Mouse (Mus musculus) adrenal gland, adult 8-10 months (tissue): ENCODE measurements around the gene Zfp639. TPM values are rescaled to one million over a fixed set of nuclear protein-coding genes. Genes with fewer than 3 reads are reported as not detected.
A peak's percentile ranks its signal among the peaks of the same experiment; 100 is the strongest.

ENCODE experiments used
- DNase-seq: peaks from one replicate; pipeline ENCODE4 v3.0.0; 2022
- total RNA-seq, 4 experiments: library from RNA; stranded (reverse); gene quantifications; 2 replicates each; pipeline ENCODE4 v1.2.4; 2022

Gene Zfp639
- total RNA-seq, 4 experiments from 2014 or later = 30.3 to 51.2 (median 37.4) TPM

GRCm38 (mm10) chr3:32506366-32507225, 3.5 kb upstream of the Zfp639 start:
- DNase-seq = no peak

- peak; percentile 54 for DNase-seq
Observed at GRCm38 (mm10) chr3:32508666-32509324, 1.3 kb upstream of the Zfp639 start.

DNA sequence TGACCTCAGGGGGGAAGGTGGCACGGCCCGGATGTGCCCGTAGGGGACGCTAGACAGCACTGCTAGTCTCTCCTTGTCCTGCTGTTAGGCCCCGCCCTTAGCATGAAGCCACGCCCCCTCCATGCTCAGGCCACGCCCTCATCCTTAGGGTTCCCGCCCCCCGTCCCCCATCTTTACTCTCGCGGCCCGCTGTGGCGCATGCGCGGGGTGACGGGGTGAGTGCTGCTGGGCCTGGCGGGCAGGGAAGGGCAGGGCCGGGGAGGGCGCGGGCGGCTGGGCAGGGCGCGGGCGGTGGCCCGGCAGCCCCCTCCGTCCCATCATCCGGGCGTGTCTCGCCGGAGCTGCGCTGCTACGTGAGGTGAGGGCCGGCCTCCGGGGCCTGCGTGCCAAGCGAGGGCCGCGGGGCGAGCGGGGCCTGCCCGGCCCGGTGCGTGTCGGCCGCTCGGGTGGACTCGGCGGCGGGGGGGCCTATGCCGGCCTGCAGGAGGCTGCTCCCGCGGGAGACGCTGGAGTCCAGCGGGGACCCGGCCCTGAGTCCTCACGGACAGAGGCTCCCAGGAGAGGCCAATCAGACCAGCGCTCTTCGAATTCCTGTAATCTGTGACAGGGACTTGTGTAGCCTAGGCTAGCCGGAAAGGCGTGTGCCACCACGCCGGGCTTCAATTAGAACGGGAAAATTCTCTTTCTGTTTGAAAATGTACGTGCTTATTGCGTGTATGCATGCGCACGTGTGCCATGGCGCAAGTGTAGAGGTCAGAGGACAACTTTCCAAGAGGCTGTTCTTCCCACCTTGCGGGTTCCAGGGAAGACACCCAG, 524 bp downstream of the Zfp639 start:
- peak; percentile 95 for DNase-seq

DNA sequence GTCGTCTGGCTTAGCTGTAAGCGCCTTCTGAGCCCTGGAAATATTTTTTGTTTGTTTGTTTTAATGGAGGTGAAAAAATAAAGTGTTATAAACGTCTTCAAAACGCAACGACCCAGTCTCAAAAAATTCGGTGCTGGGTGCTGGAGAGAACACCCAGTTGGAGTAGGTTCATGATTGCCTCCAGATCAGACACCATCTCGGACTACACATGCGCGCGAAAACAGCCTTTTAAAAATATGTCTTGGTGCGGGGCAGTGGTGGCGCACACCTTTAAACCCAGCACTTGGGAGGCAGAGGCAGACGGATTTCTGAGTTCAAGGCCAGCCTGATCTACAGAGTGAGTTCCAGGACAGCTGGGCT, 1.1 kb downstream of the Zfp639 start:
- DNase-seq = no peak

GRCm38 (mm10) chr3:32512686-32513284, 2.7 kb downstream of the Zfp639 start:
- DNase-seq = no peak

DNA sequence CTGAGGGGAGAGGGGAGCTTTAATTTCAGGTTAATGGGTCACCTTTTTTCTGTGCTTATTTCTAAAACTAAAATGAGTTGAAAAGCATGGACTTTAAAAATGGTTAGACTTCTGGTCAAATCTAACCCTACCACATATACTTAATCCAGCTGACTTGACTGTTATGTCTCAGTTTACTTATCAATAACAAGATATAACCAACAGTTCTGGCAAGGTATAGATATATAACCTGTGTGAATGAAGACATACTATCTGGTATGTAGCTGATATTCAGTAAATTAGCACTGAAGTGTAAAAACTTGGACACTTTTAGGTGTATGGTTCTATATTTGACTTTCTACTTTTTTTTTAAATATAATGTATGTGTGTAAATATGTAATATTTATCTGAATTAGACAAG, 3.5 kb downstream of the Zfp639 start:
- DNase-seq = no peak

- DNase-seq = no peak
Observed at GRCm38 (mm10) chr3:32527181-32527580, 17.1 kb downstream of the Zfp639 start.

- peak; percentile 97 for DNase-seq
Observed at GRCm38 (mm10) chr3:32529303-32529898, 19.3 kb downstream of the Zfp639 start, which contains the start of gene Mfn1. Gene Mfn1, plus strand, starts transcription at chr3:32529465.

DNA sequence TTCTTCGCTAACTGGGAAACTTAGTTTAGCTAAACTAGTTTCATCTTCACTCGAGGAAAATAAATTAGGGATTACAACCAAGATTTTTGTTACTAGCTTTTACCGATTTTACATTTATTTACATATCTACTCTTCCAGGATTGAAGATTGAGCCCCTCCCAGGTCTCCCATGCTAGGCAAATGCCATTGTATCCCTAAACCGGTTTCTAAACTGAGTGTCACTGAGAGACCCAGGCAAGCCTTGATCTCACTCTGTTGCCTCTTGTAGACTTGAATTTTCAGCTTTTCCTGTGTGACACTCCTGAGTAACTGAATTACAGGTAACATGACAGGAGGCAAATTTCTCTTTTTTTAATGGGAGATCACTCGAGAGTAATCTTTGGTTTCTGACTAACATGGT, 20.0 kb downstream of the Zfp639 start:
- DNase-seq = no peak

DNA sequence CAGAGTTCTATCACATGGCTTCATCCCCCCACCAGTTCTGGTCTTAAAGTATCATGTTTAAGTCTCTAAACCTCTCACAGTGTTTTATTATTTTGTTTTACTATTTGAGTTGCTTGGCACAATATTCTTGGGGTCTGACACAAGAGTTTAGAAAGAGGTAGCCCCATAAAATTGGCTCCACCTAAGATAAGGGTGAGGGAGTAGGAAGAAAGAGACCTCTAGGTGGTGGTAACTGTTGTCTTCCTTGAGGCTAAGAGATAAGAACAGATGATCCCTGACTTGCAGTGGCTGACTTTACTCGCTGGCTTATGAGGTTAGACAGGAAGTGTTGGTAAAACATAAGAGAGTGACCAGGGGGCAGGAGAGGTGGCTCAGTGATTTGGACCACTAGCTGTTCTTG, 25.6 kb downstream of the Zfp639 start:
- DNase-seq = no peak

DNA sequence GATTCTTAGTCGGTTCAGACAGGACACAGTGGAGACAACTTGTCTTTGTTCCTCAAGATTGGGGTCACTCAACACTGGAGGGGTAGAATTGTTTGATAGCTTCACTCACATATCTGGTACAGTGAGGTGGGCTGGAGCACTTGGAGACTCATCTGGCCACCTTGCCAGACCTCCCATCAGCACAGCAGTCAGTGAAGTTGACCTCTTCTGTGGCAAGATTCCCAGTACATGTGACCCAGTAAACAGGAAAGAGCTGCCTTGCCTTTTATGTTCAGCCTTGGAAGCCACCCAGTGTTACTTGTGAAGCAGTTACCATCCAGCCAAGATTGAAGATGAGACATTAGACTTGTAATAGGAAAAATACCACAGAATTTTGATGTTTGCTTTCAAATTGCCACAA, 27.5 kb downstream of the Zfp639 start:
- DNase-seq = peak; percentile 71

GRCm38 (mm10) chr3:32538091-32538490, 28.0 kb downstream of the Zfp639 start:
- DNase-seq = no peak

GRCm38 (mm10) chr3:32553061-32553460, 43.0 kb downstream of the Zfp639 start:
- DNase-seq = no peak

DNA sequence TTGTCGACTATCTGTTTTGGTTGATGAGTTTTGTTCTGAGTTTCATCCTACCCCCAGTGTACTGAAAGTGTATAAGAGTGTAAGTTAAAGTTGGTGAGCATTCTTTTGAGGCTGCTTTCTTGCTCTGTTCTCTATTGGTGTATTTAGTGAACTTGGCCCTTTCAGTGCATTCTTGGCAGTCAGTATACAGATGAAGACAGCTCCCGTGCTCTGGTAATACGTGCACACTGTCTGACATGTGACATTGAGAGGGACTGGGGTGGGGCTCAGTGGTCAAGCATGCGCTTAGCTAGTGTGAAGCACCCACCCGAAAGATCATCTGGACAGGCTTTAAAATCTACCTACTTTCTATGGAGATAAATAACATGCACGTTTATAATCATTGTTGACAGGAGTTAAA, 53.3 kb downstream of the Zfp639 start:
- DNase-seq = no peak

Other genes with a start within 250 kb of the Zfp639 start
- gene Zmat3, start 144.2 kb upstream of the Zfp639 start, total RNA-seq = 10 to 100 TPM; 25.1 to 39.5 (median 33.3) TPM
- 10 to 100 TPM; 52.6 to 61.4 (median 57.4) TPM for gene Pik3ca, start 112.6 kb upstream of the Zfp639 start, total RNA-seq
- 1 to 10 TPM in 1 of 4 experiments, under 1 TPM in 2, not detected in 1; 0.18 to 2.8 (median 0.38) TPM for gene Kcnmb3, start 18.0 kb upstream of the Zfp639 start, total RNA-seq
- 100 to 1,000 TPM in 3 of 4 experiments, 10 to 100 TPM in 1; 93.1 to 124 (median 115) TPM for gene Mfn1, start 19.2 kb downstream of the Zfp639 start, total RNA-seq
- 10 to 100 TPM; 37.7 to 82.5 (median 58.9) TPM for gene Gnb4, start 106.3 kb downstream of the Zfp639 start, total RNA-seq
- gene Actl6a, start 196.0 kb downstream of the Zfp639 start, total RNA-seq = 10 to 100 TPM; 46.4 to 62.4 (median 53.0) TPM
- gene Ndufb5, start 226.7 kb downstream of the Zfp639 start, total RNA-seq = 100 to 1,000 TPM; 222 to 356 (median 282) TPM
- 10 to 100 TPM; 25.6 to 30.9 (median 27.6) TPM for gene Mrpl47, start 227.3 kb downstream of the Zfp639 start, total RNA-seq